Mouse (Mus musculus): ENCODE data around the gene Kat7.

The Kat7 gene

DNA sequence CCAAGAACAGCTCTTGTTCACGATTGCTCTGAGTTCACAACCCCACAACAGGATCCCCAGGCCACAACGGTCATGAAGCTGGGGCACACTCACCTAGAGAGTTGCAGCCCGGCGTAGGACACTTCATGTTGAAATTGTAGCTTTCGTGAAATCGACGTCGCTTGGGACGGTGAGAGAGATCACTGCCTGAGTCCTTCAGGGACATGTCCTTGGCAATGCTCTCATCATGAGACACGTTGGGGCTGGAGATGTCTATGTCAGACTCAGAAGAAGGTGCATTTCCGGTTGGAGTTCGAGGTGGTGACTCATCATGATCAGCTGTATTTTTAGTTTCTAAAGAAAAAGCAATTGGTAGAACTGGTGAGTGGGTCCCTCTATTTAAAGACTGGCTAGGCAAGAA, 10.2 kb downstream of the Kat7 start:
- in situ Hi-C loops (cut with MboI; ENCODE audit: low pct_unique_long_range_greater_than_20kb in 1 of 2, low sequenced_read_pairs in 2 of 2, unreplicated experiment in 1 of 2), result no loop called here

DNA sequence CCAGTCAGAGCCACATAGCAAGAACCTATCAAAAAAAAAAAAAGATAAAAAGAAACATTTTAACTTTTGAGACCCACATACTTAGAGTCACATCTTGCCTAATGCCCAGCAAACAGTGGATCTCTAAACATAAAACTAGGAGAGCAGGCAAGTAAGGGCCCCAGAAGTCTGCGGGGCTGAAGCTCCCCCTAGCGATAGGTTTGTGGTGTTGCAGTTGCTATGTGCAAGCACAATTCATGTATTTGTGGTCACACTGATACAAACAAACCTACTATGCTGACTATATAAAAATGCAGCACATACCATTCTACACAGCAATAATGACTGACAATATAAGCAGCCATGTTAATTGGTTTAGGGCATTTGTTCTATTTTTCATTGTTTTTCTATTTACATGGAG, 11.9 kb downstream of the Kat7 start:
- in situ Hi-C loops (cut with MboI; ENCODE audit: low pct_unique_long_range_greater_than_20kb in 1 of 2, low sequenced_read_pairs in 2 of 2, unreplicated experiment in 1 of 2), result no loop called here

DNA sequence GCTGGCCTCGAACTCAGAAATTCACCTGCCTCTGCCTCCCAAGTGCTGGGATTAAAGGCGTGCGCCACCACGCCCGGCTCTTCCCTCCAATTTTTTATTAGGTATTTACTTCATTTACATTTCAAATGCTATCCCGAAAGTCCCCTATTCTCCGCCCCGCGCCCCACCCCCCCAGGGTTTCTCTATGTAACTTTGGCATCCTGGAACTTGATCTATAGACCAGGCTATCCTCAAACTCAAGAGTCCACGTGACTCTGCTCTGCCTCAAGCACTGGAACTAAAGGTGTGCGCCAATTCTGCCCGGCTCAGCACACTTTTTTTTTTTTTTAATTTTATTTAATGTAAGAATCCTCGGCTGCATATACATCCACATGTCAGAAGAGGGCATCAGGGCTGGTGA, 14.3 kb downstream of the Kat7 start:
- in situ Hi-C loops (cut with MboI; ENCODE audit: low pct_unique_long_range_greater_than_20kb in 1 of 2, low sequenced_read_pairs in 2 of 2, unreplicated experiment in 1 of 2), result no loop called here

DNA sequence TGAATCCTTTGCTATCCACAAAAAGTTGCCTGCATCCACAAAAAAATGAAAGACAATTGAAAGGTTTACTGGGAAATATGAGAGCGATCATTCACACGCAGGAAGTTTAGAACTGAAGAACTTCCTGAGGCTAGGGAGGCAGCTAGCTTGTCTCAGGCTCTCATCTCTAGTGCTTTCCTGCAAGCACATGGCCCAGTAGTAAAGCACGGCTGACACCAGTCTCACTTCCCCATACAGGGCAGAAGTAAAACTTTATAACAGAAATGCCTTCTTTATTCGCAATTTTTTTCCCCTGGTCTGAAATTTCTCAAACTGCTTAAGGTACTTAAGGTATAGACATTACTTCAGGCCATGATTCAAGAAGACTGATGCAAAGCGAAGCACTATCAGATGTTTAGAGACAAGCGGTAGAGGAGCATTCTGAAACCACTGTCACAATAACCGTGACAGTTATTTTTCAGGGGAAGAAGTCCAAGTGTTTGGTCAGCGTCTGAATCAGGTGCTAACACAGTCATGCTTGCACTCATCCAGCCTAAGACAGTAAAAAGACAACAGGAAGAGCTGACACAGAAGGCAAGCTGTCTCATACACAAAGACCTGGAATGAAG, 16.9 kb downstream of the Kat7 start:
- in situ Hi-C loops (cut with MboI; ENCODE audit: low pct_unique_long_range_greater_than_20kb in 1 of 2, low sequenced_read_pairs in 2 of 2, unreplicated experiment in 1 of 2), result no loop called here

DNA sequence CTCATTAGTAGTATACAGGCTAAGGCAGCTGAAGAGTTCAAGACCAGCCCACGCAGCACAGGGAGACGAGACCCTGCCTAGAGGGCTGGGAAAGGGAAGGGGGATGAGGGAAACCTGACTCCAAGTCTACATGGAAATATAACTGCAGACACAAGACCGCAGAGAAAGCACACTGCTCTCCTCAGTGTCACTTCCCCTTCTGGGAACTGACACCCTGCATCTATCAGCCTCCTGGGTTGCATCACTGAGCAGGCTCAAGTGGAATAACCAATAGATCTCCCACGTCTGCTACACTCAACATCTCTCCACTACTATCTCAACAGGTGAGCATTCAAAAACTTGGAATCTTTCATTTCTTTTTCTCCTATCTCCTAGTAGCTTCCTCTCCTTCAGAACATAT, 18.0 kb downstream of the Kat7 start:
- in situ Hi-C loops (cut with MboI; ENCODE audit: low pct_unique_long_range_greater_than_20kb in 1 of 2, low sequenced_read_pairs in 2 of 2, unreplicated experiment in 1 of 2), result no loop called here

DNA sequence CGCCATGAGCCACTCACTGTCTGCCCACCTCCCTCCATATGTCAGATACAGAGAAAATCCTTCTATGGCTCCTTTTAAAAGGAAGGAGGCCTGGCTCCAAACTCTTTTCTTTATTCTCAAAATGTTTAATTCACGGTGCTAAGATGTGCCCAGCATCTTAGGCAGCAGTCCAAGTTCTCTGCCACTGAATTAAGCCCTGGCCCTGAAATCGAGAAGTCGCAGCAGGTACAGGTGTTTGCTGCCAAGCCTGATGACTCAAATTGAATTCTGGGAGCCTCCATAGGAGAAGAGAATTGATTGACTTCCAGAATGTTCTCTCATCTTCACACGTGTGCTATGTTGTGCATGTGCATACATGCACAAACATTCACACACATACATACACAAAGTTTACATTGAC, 27.7 kb downstream of the Kat7 start:
- in situ Hi-C loops (cut with MboI; ENCODE audit: low pct_unique_long_range_greater_than_20kb in 1 of 2, low sequenced_read_pairs in 2 of 2, unreplicated experiment in 1 of 2), result no loop called here

DNA sequence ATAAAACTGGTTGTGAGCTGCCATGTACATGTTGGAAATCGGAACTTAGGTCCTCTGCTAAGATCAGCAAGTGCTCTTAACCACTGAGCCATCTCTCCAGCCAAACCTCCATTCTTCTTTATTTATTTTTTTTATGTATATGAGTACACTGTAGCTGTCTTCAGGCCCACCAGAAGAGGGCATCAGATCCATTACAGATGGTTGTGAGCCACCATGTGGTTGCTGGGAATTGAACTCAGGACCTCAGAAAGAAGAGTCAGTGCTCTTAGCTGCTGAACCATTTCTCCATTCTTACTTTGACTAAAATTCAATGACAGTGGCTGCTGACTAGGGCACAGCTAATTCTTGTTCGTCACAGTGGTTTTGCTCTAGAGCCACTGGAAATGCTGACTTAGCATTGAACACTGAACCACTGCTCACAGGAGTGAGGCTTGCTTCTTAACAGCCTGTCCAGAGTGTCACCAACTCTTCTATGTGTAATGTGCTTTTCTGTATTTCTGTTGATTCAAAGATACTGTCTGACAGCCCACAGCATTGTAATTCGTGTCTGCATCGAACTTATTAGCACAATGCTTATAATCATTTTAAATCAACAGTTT, 30.9 kb downstream of the Kat7 start:
- in situ Hi-C loops (cut with MboI; ENCODE audit: low pct_unique_long_range_greater_than_20kb in 1 of 2, low sequenced_read_pairs in 2 of 2, unreplicated experiment in 1 of 2), result no loop called here

DNA sequence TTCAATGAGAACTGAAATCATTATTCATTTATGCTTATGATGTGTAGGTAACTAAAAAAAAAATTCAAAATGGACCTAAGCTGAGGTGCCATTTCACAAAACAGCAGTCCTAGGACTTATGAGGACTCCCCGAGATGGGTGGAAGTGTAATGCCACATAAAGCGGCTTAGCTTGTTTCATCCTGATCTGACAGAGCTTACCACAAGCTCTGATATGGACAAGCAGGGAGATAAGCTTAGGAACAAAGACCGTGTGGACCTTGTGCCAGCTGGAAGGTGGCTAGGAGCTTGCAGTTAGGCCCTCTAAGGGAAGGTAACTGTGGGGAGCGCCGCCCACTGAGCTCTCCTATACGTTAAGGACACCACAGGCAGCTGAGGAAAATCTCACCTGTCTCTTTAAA, 34.0 kb downstream of the Kat7 start:
- in situ Hi-C loops (cut with MboI; ENCODE audit: low pct_unique_long_range_greater_than_20kb in 1 of 2, low sequenced_read_pairs in 2 of 2, unreplicated experiment in 1 of 2), result no loop called here

DNA sequence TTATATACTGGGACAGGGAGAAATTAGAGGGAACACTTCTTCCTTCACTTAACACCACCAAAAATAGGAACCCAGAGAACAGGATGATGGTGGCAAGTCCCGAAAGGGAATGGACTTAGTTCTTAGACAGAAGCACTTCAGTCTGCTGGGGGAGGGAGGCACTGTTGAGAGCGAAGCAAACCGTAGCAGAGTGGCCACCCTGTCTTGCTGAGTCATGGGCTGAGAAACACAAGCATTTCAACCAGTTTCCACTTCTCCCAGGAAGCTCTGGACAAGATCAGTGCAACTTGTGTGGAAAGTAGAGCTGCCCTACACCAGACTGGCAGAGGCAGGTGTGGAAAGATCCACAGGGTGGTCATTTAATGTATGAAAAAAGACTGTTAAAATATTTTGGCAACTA, 35.4 kb downstream of the Kat7 start:
- in situ Hi-C loops (cut with MboI; ENCODE audit: low pct_unique_long_range_greater_than_20kb in 1 of 2, low sequenced_read_pairs in 2 of 2, unreplicated experiment in 1 of 2), result no loop called here

DNA sequence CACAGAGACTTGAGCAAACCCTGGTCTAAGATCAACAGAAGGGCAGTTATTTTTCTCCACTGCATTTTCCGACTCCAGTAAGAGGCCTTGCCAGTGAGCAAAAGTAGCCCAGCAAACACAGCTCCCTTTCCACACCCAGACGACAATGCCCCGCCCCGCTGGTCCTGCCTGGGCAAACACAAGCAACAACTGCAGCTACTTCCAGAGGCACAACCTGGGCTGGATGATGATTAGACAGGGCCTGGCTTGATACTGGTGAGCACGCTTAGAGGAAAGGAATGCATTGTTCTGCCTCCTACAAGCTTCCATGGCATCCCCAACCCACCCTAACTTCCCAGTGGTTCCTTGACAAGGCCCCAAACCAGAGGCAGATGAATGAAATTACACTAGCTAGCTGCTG, 36.4 kb downstream of the Kat7 start:
- in situ Hi-C loops (cut with MboI; ENCODE audit: low pct_unique_long_range_greater_than_20kb in 1 of 2, low sequenced_read_pairs in 2 of 2, unreplicated experiment in 1 of 2), result no loop called here

DNA sequence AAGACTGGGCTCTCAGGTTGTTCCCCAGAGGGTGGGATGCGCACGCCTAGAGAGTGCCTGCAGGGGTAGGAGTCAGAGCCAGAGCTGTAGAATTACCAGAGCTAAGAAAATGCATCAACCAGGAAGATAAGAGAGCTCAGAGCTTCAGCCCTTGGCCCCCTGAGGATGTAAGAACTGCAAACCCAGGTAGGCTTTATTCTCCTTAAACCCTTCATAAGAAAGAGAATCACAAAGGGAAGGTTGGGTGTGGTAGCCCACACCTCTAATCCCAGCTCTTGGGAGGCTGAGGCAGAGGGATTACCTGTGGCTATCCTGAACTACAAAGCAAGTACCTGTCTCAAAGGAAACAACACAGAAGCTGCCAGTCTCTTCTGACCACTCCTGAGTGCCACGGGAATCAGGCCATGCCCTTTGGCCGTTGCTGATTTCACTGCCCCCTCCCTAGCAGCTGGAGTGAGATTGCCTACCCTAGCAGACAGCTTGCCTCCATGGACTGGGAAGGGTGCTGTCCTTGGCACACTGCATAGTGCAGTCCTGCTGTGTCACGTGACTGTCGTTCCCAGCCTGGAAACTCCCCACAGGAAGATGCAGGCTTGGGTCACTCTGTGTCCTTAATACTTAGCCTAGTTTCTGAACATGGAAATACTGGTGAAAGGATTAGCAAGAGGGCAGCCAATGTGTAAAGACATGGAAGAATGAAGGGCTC, 43.4 kb downstream of the Kat7 start:
- in situ Hi-C loops (cut with MboI; ENCODE audit: low pct_unique_long_range_greater_than_20kb in 1 of 2, low sequenced_read_pairs in 2 of 2, unreplicated experiment in 1 of 2), result no loop called here

GRCm38 (mm10) chr11:95264455-95265013, 45.5 kb downstream of the Kat7 start:
- in situ Hi-C loops (cut with MboI; ENCODE audit: low pct_unique_long_range_greater_than_20kb in 1 of 2, low sequenced_read_pairs in 2 of 2, unreplicated experiment in 1 of 2), result no loop called here

DNA sequence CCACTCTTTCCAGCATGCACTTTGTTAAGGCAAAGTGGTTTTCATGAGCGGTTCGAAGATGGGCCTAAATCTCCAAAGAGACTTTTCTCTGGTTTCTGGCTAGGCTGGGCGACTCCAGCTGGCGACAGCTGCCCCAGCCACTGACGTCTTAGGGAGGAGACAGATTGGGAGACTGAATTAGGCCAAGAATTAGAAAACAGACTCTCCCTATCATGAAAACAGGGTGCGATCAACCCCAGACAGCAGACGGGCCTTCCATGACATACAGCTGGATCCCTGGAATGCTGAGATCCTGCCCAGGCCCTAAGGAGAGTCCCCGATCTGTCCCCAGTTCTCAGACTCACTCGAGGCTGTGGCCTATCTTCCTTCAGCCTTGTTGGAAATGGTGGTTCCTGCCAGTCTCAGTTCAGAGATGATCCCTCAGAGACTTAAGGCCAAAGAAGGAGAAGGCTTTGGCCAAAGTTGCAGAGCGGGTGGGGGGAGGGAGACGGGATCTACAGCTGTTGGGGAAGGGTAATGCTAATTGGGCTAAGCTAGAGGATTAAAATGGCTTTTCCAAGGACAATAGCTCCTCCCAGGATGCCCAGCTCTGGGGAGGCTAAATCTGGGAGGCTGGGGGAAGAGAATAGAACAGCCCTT, 46.1 kb downstream of the Kat7 start:
- in situ Hi-C loops (cut with MboI; ENCODE audit: low pct_unique_long_range_greater_than_20kb in 1 of 2, low sequenced_read_pairs in 2 of 2, unreplicated experiment in 1 of 2), result no loop called here

GRCm38 (mm10) chr11:95261178-95261751, 48.8 kb downstream of the Kat7 start, which contains the start of gene Tac4:
TSS of gene Tac4 (plus strand) at chr11:95261529.
- in situ Hi-C loops (cut with MboI; ENCODE audit: low pct_unique_long_range_greater_than_20kb in 1 of 2, low sequenced_read_pairs in 2 of 2, unreplicated experiment in 1 of 2), result no loop called here

DNA sequence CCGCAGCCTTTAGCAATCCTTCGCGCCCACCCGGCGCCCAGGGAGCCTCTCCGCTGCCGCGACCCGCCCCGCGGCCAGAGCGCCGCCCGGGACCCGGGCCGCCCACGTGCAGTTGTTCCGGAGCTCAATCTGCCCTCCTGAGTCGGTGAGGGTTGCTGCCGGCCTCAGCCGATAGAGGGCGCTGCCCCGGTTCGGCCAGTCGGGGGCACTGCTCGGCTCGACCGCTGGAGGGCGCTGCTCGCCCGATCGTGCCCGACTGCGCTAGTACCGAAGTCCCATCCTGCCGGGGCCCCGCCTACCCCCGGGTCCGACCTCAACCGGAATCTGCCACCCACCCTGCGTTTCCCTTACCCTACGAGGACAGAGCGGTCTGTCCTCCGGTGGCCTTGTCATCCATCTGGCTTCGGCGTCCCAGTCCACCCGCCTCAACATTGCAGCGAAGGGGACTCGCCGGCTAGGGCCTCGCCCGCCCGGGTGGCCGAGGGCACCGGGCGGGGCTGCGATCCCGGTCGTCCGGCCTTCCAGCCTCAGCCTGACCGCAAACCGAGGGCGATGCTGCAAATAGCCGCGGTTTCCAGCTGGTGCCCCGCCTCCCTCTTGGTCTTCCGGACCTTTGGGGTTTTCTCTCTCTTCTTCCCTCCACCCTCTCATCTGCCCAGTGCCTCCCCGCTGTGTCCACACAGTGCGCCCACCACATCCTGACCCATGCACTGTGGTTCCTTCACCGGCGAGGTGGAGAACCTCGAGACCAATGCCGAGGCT, 50.8 kb downstream of the Kat7 start:
- in situ Hi-C loops (cut with MboI; ENCODE audit: low pct_unique_long_range_greater_than_20kb in 1 of 2, low sequenced_read_pairs in 2 of 2, unreplicated experiment in 1 of 2), result loop anchor here in 1 of 2 experiments (5.0 kb wide), 1 partner anchor 258 kb away; no protein-coding TSS in a partner anchor

- in situ Hi-C loops (cut with MboI; ENCODE audit: low pct_unique_long_range_greater_than_20kb in 1 of 2, low sequenced_read_pairs in 2 of 2, unreplicated experiment in 1 of 2), result loop anchor here in 1 of 2 experiments (5.0 kb wide), 1 partner anchor 259 kb away; no protein-coding TSS in a partner anchor
Observed at GRCm38 (mm10) chr11:95258490-95258889, 51.6 kb downstream of the Kat7 start.

DNA sequence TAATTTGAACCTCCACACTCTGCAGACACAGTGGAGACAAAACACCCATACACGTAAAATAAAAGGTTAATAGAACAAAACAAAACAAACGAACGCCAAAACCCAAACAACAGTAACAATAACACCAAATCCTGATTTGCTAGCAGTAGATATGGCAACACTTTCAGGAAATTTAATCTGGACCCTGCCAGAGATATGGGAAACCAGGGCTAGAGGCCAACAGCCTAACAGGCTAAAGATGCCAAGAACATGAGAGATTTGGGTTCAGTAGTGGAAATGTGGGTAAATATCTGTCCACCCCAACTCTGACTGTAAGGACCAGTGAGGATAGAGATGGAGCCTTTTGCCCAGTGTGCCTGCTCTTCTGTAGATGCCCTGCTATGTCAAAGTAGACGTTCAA, 52.1 kb downstream of the Kat7 start:
- in situ Hi-C loops (cut with MboI; ENCODE audit: low pct_unique_long_range_greater_than_20kb in 1 of 2, low sequenced_read_pairs in 2 of 2, unreplicated experiment in 1 of 2), result loop anchor here in 1 of 2 experiments (5.0 kb wide), 1 partner anchor 259 kb away; no protein-coding TSS in a partner anchor

DNA sequence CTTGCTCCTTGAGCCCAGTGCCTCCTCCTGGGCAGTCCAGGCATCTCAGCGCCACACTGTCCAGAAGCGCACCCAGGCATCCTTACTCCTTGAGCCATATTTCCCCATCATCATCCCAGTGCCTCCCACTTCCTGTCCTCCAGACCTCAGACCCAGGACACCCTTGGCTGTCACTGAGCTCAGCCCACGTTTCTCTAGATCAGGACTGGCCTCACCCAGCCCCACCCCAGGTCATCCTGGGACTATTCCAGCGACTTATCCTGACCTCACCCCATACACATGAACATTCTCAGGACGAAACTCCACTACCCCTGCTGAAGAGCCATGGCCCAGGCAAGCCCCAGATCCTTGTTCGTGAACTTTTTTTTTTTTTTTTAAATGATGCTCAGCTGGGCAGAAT, 54.3 kb downstream of the Kat7 start:
- in situ Hi-C loops (cut with MboI; ENCODE audit: low pct_unique_long_range_greater_than_20kb in 1 of 2, low sequenced_read_pairs in 2 of 2, unreplicated experiment in 1 of 2), result loop anchor here in 1 of 2 experiments (5.0 kb wide), 1 partner anchor 262 kb away; no protein-coding TSS in a partner anchor

All from mouse embryonic stem cell (cell line).